ENCODE assay signal across 8 mouse cellular contexts in the genomic region with DNA sequence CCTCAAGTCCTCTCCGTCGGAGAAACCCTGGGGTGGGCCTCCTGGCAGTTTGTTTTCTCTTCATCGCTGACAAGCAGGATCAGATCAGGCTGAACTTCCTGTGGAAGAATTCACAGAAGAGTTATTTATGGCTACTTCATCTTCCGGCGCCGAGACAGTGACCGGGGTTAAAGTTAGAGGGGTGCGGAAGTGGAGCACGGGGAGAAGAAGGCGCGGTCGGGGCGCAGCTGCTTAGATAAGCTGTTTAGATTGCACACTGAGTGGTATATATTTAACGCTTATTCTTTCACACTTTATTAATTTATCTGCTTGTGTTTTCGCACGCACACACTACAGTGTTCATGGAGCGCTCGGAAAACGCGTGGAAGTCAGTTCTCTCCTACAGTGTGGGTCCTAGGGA. TPM values are rescaled to one million over a fixed set of nuclear protein-coding genes. Genes with fewer than 3 reads are reported as not detected.
DNase-seq lines count a peak whose midpoint lies in the region; ATAC-seq and TF ChIP-seq lines count a peak whose summit lies in the region.

No protein-coding gene starts in this region.

- ATAC-seq in kidney, postnatal 0 days (replicated peaks; ENCODE audit: low FRiP score, low read depth): 0 out of 2 replicates have a peak, but pooled peaks have one; percentile 33

- peaks cover 14 to 39% of the 10 kb centered on the region in 2 experiments for H3K4me1 ChIP-seq in MEL (ENCODE audit: control insufficient read depth in 1 of 2, insufficient read depth in 2 of 2, low read length in 2 of 2)
- H3K4me1 ChIP-seq in heart, embryonic 10.5 days: peaks cover 22% of the 10 kb centered on the region
- peaks cover 5% of the 10 kb centered on the region; the same call in 1 of the 2 replicates for H3K4me1 ChIP-seq in kidney, postnatal 0 days (replicated peaks; ENCODE audit: insufficient read depth, low read length)
- H3K4me1 ChIP-seq in megakaryocyte, embryonic 14.5 days: peaks cover 96% of the 10 kb centered on the region

- peak overlapping the region; percentile 94 for H3K27ac ChIP-seq in MEL (ENCODE audit: control insufficient read depth, low read depth, low read length)
- H3K27ac ChIP-seq in heart, embryonic 10.5 days: peak overlapping the region; percentile 80
- peak overlapping the region; percentile 73 for H3K27ac ChIP-seq in kidney, postnatal 0 days

- H3K79me2 ChIP-seq in MEL (ENCODE audit: control insufficient read depth, insufficient read depth, low read length, poor library complexity): no peaks in the 10 kb centered on the region; the same call in 1 of the 2 replicates

- H3K36me3 ChIP-seq in MEL (ENCODE audit: control insufficient read depth in 1 of 2, insufficient read depth in 2 of 2, low read length in 2 of 2): peaks cover 0 to 29% of the 10 kb centered on the region in 2 experiments; a peak in 2 of 4 replicates
- H3K36me3 ChIP-seq in heart, embryonic 10.5 days: no peaks in the 10 kb centered on the region
- H3K36me3 ChIP-seq in kidney, postnatal 0 days (ENCODE audit: insufficient read depth, low read length): no peaks in the 10 kb centered on the region
- H3K36me3 ChIP-seq in megakaryocyte, embryonic 14.5 days (replicated peaks; ENCODE audit: low read length): peaks cover 3% of the 10 kb centered on the region

- peak; percentile 23 for DNase-seq in embryo, embryonic 11 days
- DNase-seq in embryo, embryonic 9.5 days (ENCODE audit: extremely low spot score): no peak
- DNase-seq in MEL (ENCODE audit: low read depth, low spot score): peak; percentile 95
- no peak for DNase-seq in heart, embryonic 10.5 days (ENCODE audit: low spot score)
- DNase-seq in kidney, postnatal 0 days (ENCODE audit: low spot score): peak; percentile 80
- peak; percentile 86 for DNase-seq in thymus, postnatal 25 days
- no peak for DNase-seq in embryo, embryonic 10.5 days (ENCODE audit: low spot score)

- TF ChIP-seq POLR2A in MEL (IDR thresholded peaks at IDR 0.05; ENCODE audit: control insufficient read depth in 1 of 2, insufficient read depth in 1 of 2, low read depth in 1 of 2, low read length in 2 of 2, poor library complexity in 1 of 2): peak in 1 of 2 experiments; percentile 63; a peak in 2 of 4 replicates

- peak overlapping the region; percentile 72 for H3K9ac ChIP-seq in MEL (ENCODE audit: control insufficient read depth, low read depth, low read length, poor library complexity, severe bottlenecking)
- H3K9ac ChIP-seq in kidney, postnatal 0 days (ENCODE audit: low read depth, low read length): no peak overlapping the region

- H3K27me3 ChIP-seq in MEL (ENCODE audit: control insufficient read depth in 1 of 2, insufficient read depth in 2 of 2, low read length in 2 of 2): no peaks in the 10 kb centered on the region
- no peaks in the 10 kb centered on the region for H3K27me3 ChIP-seq in heart, embryonic 10.5 days (ENCODE audit: insufficient read depth, poor library complexity, severe bottlenecking)
- H3K27me3 ChIP-seq in kidney, postnatal 0 days (ENCODE audit: insufficient read depth, low read length): no peaks in the 10 kb centered on the region
- no peaks in the 10 kb centered on the region for H3K27me3 ChIP-seq in megakaryocyte, embryonic 14.5 days (replicated peaks)

- no peak for TF ChIP-seq CTCF in MEL (IDR thresholded peaks at IDR 0.05 in 2 of 3, conservative IDR thresholded peaks at IDR 0.05 in 1 of 3; ENCODE audit: control insufficient read depth in 1 of 3, insufficient read depth in 1 of 3, low read depth in 2 of 3, low read length in 3 of 3, poor library complexity in 1 of 3, severe bottlenecking in 1 of 3)
- TF ChIP-seq CTCF in kidney, postnatal 0 days (IDR thresholded peaks at IDR 0.05; ENCODE audit: low read depth): no peak

- no peaks in the 10 kb centered on the region for H3K9me3 ChIP-seq in MEL (replicated peaks; ENCODE audit: insufficient read depth, low read length)
- H3K9me3 ChIP-seq in heart, embryonic 10.5 days: no peaks in the 10 kb centered on the region
- H3K9me3 ChIP-seq in kidney, postnatal 0 days (replicated peaks; ENCODE audit: low read length): no peaks in the 10 kb centered on the region
- no peaks in the 10 kb centered on the region for H3K9me3 ChIP-seq in megakaryocyte, embryonic 14.5 days

- H3K4me2 ChIP-seq in kidney, postnatal 0 days (ENCODE audit: low read length): peak overlapping the region; percentile 23; the same call in 1 of the 2 replicates

- TF ChIP-seq EP300 in MEL (IDR thresholded peaks at IDR 0.05; ENCODE audit: low read depth in 1 of 2, low read length in 2 of 2): peak; percentile 90 to 97

- no peak for TF ChIP-seq RAD21 in MEL (IDR thresholded peaks at IDR 0.05; ENCODE audit: low read depth, low read length)

- peak overlapping the region; percentile 29 to 48 for H3K4me3 ChIP-seq in MEL (ENCODE audit: control insufficient read depth in 1 of 2, insufficient read depth in 1 of 2, low read depth in 2 of 2, low read length in 2 of 2)
- H3K4me3 ChIP-seq in heart, embryonic 10.5 days: peak overlapping the region; percentile 25; the same call in 1 of the 2 replicates
- H3K4me3 ChIP-seq in kidney, postnatal 0 days (replicated peaks; ENCODE audit: low read depth, low read length): no peak overlapping the region
- peak overlapping the region; percentile 85 for H3K4me3 ChIP-seq in megakaryocyte, embryonic 14.5 days (replicated peaks)

- 39% methylated on average over 20 of the region's 20 CpGs for WGBS in heart, embryonic 10.5 days
- WGBS in kidney, postnatal 0 days: 27% methylated on average over 20 of the region's 20 CpGs

TF ChIP-seq in MEL, 35 proteins besides CTCF, POLR2A, EP300 and RAD21 (continues in another document):
- TF ChIP-seq ETS1 (IDR thresholded peaks at IDR 0.05; ENCODE audit: low read depth, low read length) (peak; percentile 98), ZC3H11A (IDR thresholded peaks at IDR 0.05; ENCODE audit: low read depth, low read length) (no peak), ELF1 (IDR thresholded peaks at IDR 0.05; ENCODE audit: low read depth, low read length) (peak; percentile 90), RCOR1 (IDR thresholded peaks at IDR 0.05; ENCODE audit: low read depth, low read length) (peak; percentile 82), NRF1 (IDR thresholded peaks at IDR 0.05; ENCODE audit: insufficient read depth, low read depth, low read length, poor library complexity, severe bottlenecking) (no peak), USF1 (IDR thresholded peaks at IDR 0.05; ENCODE audit: low read depth, low read length) (no peak), ZNF384 (IDR thresholded peaks at IDR 0.05; ENCODE audit: low read depth, low read length) (no peak), GATA1 (IDR thresholded peaks at IDR 0.05; ENCODE audit: low read depth, low read length) (peak; percentile 98), MAZ (IDR thresholded peaks at IDR 0.05; ENCODE audit: low read depth, low read length) (peak; percentile 89; the same call in 1 of the 2 replicates), JUND (IDR thresholded peaks at IDR 0.05; ENCODE audit: low read depth, low read length) (no peak), ZMIZ1 (IDR thresholded peaks at IDR 0.05; ENCODE audit: low read depth, low read length) (peak; percentile 93), MAFK (IDR thresholded peaks at IDR 0.05; ENCODE audit: borderline replicate concordance, low read depth, low read length) (peak; percentile 60; the same call in 1 of the 2 replicates), UBTF (IDR thresholded peaks at IDR 0.05; ENCODE audit: borderline replicate concordance, insufficient read depth, low read depth, low read length) (no peak), ZKSCAN1 (IDR thresholded peaks at IDR 0.05; ENCODE audit: low read depth, low read length) (no peak), TAL1 (IDR thresholded peaks at IDR 0.05; ENCODE audit: low read length) (peak; percentile 52), MXI1 (IDR thresholded peaks at IDR 0.05; ENCODE audit: low read depth, low read length) (peak; percentile 88), TCF12 (IDR thresholded peaks at IDR 0.05; ENCODE audit: low read depth, low read length) (peak; percentile 89), POLR2AphosphoS2 (IDR thresholded peaks at IDR 0.05; ENCODE audit: low read length) (peak; percentile 62; the same call in 1 of the 2 replicates), CHD1 (IDR thresholded peaks at IDR 0.05; ENCODE audit: low read depth, low read length) (no peak), POLR2AphosphoS5 (IDR thresholded peaks at IDR 0.05; ENCODE audit: borderline replicate concordance, low read depth, low read length) (no peak; the same call in 1 of the 2 replicates), GABPA (IDR thresholded peaks at IDR 0.05; ENCODE audit: low read depth, low read length) (no peak), NELFE (IDR thresholded peaks at IDR 0.05; ENCODE audit: low read depth, low read length) (peak; percentile 79), CHD2 (IDR thresholded peaks at IDR 0.05; ENCODE audit: low read length) (no peak; the same call in none of the 2 replicates), USF2 (IDR thresholded peaks at IDR 0.05; ENCODE audit: borderline replicate concordance in 1 of 2, insufficient read depth in 1 of 2, low read depth in 1 of 2, low read length in 2 of 2) (no peak), BHLHE40 (IDR thresholded peaks at IDR 0.05; ENCODE audit: borderline replicate concordance, low read depth, low read length) (peak; percentile 94), KAT2A (conservative IDR thresholded peaks at IDR 0.05; ENCODE audit: low read depth, low read length) (no peak), SIN3A (IDR thresholded peaks at IDR 0.05; ENCODE audit: low read length) (peak; percentile 97), MYC (IDR thresholded peaks at IDR 0.05; ENCODE audit: low read depth, low read length) (peak; percentile 53; the same call in 1 of the 2 replicates)

RNA-seq across cellular contexts. Expression of a gene that starts 37.6 kb away (rescaled TPM):
- total RNA-seq in MEL (2012; rRNA removed): 5.7 and 6.7 TPM in 2 replicates
- polyA plus RNA-seq in MEL (2012; ENCODE audit: insufficient read depth in 1 of 2, insufficient read length in 2 of 2, low read depth in 1 of 2, low replicate concordance in 2 of 2, missing spikeins in 1 of 2): 10 to 100 TPM; 10.3 to 19.8 TPM
- polyA plus RNA-seq in heart, embryonic 10.5 days (2016; fragmentation: Nextera tagmentation; extraction: Ambion mirVana): 14.8 and 15.8 TPM in 2 replicates
- 14.6 and 15.9 TPM in 2 replicates for polyA plus RNA-seq in kidney, postnatal 0 days (2015; fragmentation: Nextera tagmentation; extraction: Ambion mirVana)
- polyA plus RNA-seq in megakaryocyte, embryonic 14.5 days (2012; ENCODE audit: insufficient read depth, low replicate concordance): 22.7 and 35.4 TPM in 2 replicates

RNA-seq across cellular contexts. Expression of a gene that starts 56.1 kb away (rescaled TPM):
- 30.3 and 37.3 TPM in 2 replicates for total RNA-seq in MEL (2012; rRNA removed)
- 10 to 100 TPM; 41.6 to 89.2 TPM for polyA plus RNA-seq in MEL (2012; ENCODE audit: insufficient read depth in 1 of 2, insufficient read length in 2 of 2, low read depth in 1 of 2, low replicate concordance in 2 of 2, missing spikeins in 1 of 2)
- 57.1 and 58.5 TPM in 2 replicates for polyA plus RNA-seq in heart, embryonic 10.5 days (2016; fragmentation: Nextera tagmentation; extraction: Ambion mirVana)
- 39.6 and 41.7 TPM in 2 replicates for polyA plus RNA-seq in kidney, postnatal 0 days (2015; fragmentation: Nextera tagmentation; extraction: Ambion mirVana)
- 41.0 and 57.7 TPM in 2 replicates for polyA plus RNA-seq in megakaryocyte, embryonic 14.5 days (2012; ENCODE audit: insufficient read depth, low replicate concordance)

Comparison
In these comparisons a context has a peak if more than half of its experiments do, and no peak if none do; other contexts are left out.
1. DNase-seq: peak in embryo, embryonic 11 days (single experiment), MEL (single experiment), kidney, postnatal 0 days (single experiment) and thymus, postnatal 25 days (single experiment); none in embryo, embryonic 9.5 days (single experiment), heart, embryonic 10.5 days (single experiment) and embryo, embryonic 10.5 days (single experiment).
2. Peak in every context shown above with its lines, with median percentiles within 50 percentile points of each other: H3K27ac ChIP-seq.